Mouse (Mus musculus) CD8-positive naive resting alpha-beta T cell, adult 57 days (primary cell): ENCODE measurements around the gene Ascc3. TPM values are rescaled to one million over a fixed set of nuclear protein-coding genes. Genes with fewer than 3 reads are reported as not detected.

Experiments used
- total RNA-seq: library from RNA; stranded (reverse); gene quantifications from one replicate; pipeline ENCODE4 v1.2.4, GENCODE M21; 2023

Gene Ascc3
- 81.4 TPM for total RNA-seq

DNA sequence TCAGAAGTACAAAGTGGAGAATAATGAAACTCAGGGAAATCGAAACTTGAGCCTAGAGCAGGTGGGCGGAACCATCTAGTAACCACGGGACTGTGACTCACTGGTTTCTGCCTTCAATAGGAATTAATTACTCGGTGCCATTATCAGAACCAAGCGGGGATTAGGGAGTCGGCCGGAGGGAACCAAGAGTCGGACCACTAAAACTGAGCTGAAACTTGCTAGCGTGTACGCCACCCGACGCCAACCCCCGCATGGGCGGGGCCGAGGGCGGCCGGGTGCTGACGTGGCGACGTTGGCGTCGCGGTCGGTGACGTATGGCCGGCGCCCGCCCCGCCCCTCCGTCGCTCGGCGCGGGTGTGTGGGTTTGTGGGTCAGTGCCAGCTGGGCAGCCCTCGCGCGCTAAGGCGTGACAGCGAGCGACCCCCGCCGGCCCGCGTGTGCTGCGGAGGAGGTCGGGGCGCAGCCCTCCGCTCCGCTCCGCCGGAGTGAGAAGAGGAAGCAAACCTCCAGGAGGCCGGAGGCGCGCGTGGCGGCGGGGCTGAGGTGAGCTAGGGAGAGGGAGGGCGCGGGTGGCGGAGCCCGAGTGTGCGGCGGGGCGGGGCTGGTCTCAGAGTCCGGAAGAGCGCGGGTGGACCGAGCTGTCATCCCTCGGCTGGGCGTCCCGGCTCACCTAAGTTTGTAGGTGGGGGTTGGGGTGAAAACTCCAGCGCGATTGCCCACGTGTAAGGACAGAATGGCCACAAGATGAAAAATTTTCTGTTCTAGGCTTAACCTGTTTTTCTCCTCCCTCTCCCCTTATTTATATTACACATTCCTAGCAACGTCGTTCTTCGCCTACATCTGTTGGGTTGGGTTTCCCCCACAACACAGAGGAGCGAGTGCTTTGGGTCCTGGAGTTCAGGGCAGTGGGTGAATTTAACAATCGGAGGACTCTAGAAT is at the start of gene Ascc3:
Ascc3 (plus strand) TSS at position 315 of the 939 bp plus-strand sequence.

DNA sequence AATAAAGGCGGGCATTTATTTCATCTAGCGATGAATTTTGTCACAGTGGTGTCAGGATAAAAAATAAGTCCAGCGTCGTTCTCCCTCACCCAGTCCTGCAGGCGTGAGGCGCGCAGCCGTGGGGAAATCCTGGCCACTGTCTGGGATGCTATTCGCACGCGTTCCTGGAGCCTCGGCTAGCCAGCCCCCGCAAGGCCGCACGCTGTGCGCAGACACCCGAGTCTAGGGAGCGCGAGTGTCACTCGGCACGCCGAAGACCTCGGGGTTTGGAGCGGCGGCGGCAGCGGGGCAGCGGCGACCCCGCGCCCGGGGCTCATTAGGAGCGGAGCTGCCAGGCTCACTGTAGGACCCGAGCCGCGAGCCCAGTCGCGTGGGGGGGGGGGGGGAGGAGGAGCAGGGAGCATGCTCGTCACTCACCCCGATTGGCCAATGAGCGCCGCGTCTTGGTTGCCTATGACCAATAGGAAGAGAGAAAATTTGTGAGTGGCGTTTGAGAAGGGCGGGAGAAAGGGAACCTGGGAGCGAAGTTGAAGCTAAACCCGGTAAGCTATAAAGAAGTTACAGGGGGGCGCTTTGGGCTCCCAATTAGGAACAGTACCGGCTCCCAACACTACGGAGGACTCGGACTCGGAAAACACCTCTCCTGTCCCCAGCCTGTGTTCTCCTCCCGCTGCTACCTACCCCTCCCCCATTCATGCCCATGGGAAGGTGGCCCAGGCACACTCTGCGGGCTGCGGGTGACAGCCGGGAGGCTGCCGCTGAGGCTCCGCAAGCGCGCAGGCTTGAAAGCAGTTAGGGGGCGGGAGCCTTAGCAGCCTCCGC is 301.9 kb downstream of the Ascc3 start, which contains the start of gene Sim1:
Sim1 (plus strand) TSS at position 585 of the 822 bp plus-strand sequence.

